Mouse (Mus musculus) midbrain, embryonic 13.5 days (tissue): ENCODE measurements around the gene Ehf. TPM values are rescaled to one million over a fixed set of nuclear protein-coding genes. Genes with fewer than 3 reads are reported as not detected.

ENCODE experiments used
- ATAC-seq: fragments of 200-750 bp; cut with Nextera tagmentation; 2 replicates; pipeline ENCODE4 v1.8.0; 2017; ENCODE audit warnings: mild to moderate bottlenecking, moderate TSS enrichment, moderate library complexity
- H3K27ac ChIP-seq: fragments of 300-500 bp; sonication (generic); 2 replicates; pipeline ENCODE4 v1.5.1; 2015; ENCODE audit warnings: inconsistent platforms, mild to moderate bottlenecking, moderate library complexity
- H3K27me3 ChIP-seq: fragments of 300-500 bp; sonication (generic); 2 replicates; pipeline ENCODE4 v1.6.1; 2015; ENCODE audit warnings: mild to moderate bottlenecking, inconsistent platforms
- H3K36me3 ChIP-seq: fragments of 300-500 bp; sonication (generic); 2 replicates; pipeline ENCODE4 v1.6.1; 2015; ENCODE audit warnings: mild to moderate bottlenecking, inconsistent platforms
- H3K4me1 ChIP-seq: fragments of 300-500 bp; sonication (generic); replicated peaks from 2 replicates; pipeline ENCODE4 v1.6.1; 2015; ENCODE audit warnings: inconsistent platforms
- H3K4me2 ChIP-seq: fragments of 300-500 bp; sonication (generic); replicated peaks from 2 replicates; pipeline ENCODE4 v1.6.1; 2015; ENCODE audit warnings: moderate library complexity, mild to moderate bottlenecking, inconsistent platforms
- H3K4me3 ChIP-seq: fragments of 300-500 bp; sonication (generic); replicated peaks from 2 replicates; pipeline ENCODE4 v1.5.1; 2015; ENCODE audit warnings: mild to moderate bottlenecking, inconsistent platforms
- H3K9ac ChIP-seq: fragments of 300-500 bp; sonication (generic); replicated peaks from 2 replicates; pipeline ENCODE4 v1.6.1; 2015; ENCODE audit warnings: mild to moderate bottlenecking, inconsistent platforms
- H3K9me3 ChIP-seq: fragments of 300-500 bp; sonication (generic); 2 replicates; pipeline ENCODE4 v1.6.1; 2016; ENCODE audit warnings: mild to moderate bottlenecking, inconsistent platforms
- WGBS: fragments of 180-500 bp; shearing (Covaris S2); methylation state at CpG from one replicate; pipeline ENCODE4 v1.1.7; 2015; 5-methylcytosine and 5-hydroxymethylcytosine counted together
- polyA plus RNA-seq: library from polyadenylated mRNA; unstranded; fragments of >200 nt; fragmentation: Nextera tagmentation; extraction: Ambion mirVana; gene quantifications from 2 replicates; pipeline ENCODE4 v1.2.1, GENCODE M21; 2015

The Ehf gene
- polyA plus RNA-seq, 1 experiment from 2014 or later, result 0.15 TPM

DNA sequence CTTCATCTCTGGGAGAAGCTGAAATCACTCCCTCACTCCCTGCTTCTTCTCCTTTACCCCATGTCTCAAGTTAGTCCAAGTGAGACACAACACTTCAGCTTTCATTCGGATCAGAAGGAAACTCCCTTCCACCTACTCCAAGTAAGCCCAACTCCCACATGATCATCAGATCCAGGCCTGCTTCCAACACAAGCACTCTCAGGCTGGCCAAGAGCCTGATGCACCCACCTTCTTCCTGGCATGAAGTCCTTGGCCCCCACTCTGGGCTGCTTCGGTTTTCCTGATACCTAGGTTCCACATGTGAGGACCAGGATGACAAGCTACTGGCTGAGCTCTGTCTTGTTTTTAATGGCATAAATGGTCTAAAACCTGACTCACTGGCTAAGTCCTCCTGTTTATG, 28.3 kb downstream of the Ehf start:
- ATAC-seq, result no peak
- no peaks in the 10 kb centered on the region for H3K36me3 ChIP-seq
- H3K9ac ChIP-seq, result no peak overlapping the region
- no peaks in the 10 kb centered on the region for H3K27me3 ChIP-seq
- H3K4me2 ChIP-seq, result no peak overlapping the region
- no peak overlapping the region for H3K27ac ChIP-seq
- H3K4me1 ChIP-seq, result no peaks in the 10 kb centered on the region
- WGBS, result 96% methylated on average over 2 of the region's 2 CpGs
- H3K9me3 ChIP-seq, result no peaks in the 10 kb centered on the region
- no peak overlapping the region for H3K4me3 ChIP-seq

DNA sequence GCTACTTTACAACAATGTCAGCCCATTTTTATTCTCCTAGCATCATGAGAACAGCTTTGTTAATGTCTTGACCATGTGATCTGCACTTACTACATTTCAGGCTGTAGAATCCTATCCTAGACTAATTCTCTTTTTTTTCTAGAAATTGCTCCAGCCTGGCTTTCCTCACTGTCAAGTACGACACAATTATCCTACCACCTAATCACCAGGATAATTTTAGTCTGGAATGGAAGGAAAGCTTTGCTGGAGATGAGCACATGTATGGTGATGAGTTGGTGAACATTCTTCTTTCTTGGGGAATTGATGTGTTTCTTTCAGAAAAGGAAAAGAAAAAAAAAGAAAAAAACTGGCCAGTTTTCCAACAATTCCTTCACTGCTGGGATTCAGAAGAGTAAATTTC, 28.8 kb downstream of the Ehf start:
- no peak for ATAC-seq
- no peaks in the 10 kb centered on the region for H3K9me3 ChIP-seq
- H3K36me3 ChIP-seq, result no peaks in the 10 kb centered on the region
- 87% methylated on average over 1 of the region's 1 CpGs for WGBS
- H3K27me3 ChIP-seq, result no peaks in the 10 kb centered on the region
- H3K27ac ChIP-seq, result no peak overlapping the region
- H3K4me3 ChIP-seq, result no peak overlapping the region
- no peak overlapping the region for H3K9ac ChIP-seq
- no peak overlapping the region for H3K4me2 ChIP-seq
- no peaks in the 10 kb centered on the region for H3K4me1 ChIP-seq

GRCm38 (mm10) chr2:103271481-103271880, 31.6 kb downstream of the Ehf start:
- no peaks in the 10 kb centered on the region for H3K4me1 ChIP-seq
- 90% methylated on average over 8 of the region's 8 CpGs for WGBS
- H3K27me3 ChIP-seq, result no peaks in the 10 kb centered on the region
- H3K4me2 ChIP-seq, result no peak overlapping the region
- no peak overlapping the region for H3K4me3 ChIP-seq
- no peaks in the 10 kb centered on the region for H3K9me3 ChIP-seq
- no peaks in the 10 kb centered on the region for H3K36me3 ChIP-seq
- H3K9ac ChIP-seq, result no peak overlapping the region
- ATAC-seq, result no peak
- H3K27ac ChIP-seq, result no peak overlapping the region

- Histone ChIP-seq H3K9me3 (no peaks in the 10 kb centered on the region), H3K4me1 (no peaks in the 10 kb centered on the region), H3K9ac (no peak overlapping the region), H3K4me3 (no peak overlapping the region), H3K27me3 (no peaks in the 10 kb centered on the region), H3K27ac (no peak overlapping the region), H3K4me2 (no peak overlapping the region), H3K36me3 (no peaks in the 10 kb centered on the region)
- no peak for ATAC-seq
- WGBS, result 85% methylated on average over 5 of the region's 5 CpGs
Observed at GRCm38 (mm10) chr2:103270556-103271160, 32.4 kb downstream of the Ehf start.

DNA sequence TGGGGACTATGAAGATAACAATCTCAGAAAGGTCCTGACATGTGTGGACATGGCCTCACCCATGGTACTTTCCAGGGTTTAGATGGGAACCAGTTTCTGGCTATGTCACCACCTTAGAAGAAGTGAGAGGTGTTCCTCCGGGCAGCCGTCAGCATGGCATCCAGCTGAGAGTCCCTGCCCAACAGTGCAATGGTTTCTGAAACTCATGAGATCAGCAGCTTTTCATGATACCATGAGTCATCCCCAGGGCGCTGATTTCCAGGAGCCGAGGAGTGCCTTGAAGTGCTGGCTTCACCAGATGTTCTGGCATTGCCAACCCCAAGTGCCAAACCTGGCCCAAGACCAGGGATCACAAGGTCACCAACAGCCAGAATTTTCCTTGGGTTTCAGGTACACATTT, 64.0 kb downstream of the Ehf start:
- Histone ChIP-seq H3K27me3 (no peaks in the 10 kb centered on the region), H3K36me3 (no peaks in the 10 kb centered on the region), H3K27ac (no peak overlapping the region), H3K4me2 (no peak overlapping the region), H3K9ac (no peak overlapping the region), H3K4me3 (no peak overlapping the region), H3K9me3 (no peaks in the 10 kb centered on the region), H3K4me1 (no peaks in the 10 kb centered on the region)
- no peak for ATAC-seq
- WGBS, result 91% methylated on average over 4 of the region's 4 CpGs

- WGBS, result 97% methylated on average over 2 of the region's 2 CpGs
- Histone ChIP-seq H3K36me3 (no peaks in the 10 kb centered on the region), H3K4me2 (no peak overlapping the region), H3K27ac (no peak overlapping the region), H3K9ac (no peak overlapping the region), H3K27me3 (no peaks in the 10 kb centered on the region), H3K4me3 (no peak overlapping the region), H3K9me3 (peaks cover 3% of the 10 kb centered on the region; the same call in 1 of the 2 replicates), H3K4me1 (no peaks in the 10 kb centered on the region)
- no peak for ATAC-seq
Observed at GRCm38 (mm10) chr2:103226781-103227180, 76.3 kb downstream of the Ehf start.

GRCm38 (mm10) chr2:103220871-103221270, 82.2 kb downstream of the Ehf start:
- Histone ChIP-seq H3K36me3 (no peaks in the 10 kb centered on the region), H3K4me1 (no peaks in the 10 kb centered on the region), H3K9me3 (peaks cover 3% of the 10 kb centered on the region; the same call in 1 of the 2 replicates), H3K27ac (no peak overlapping the region), H3K4me2 (no peak overlapping the region), H3K27me3 (no peaks in the 10 kb centered on the region), H3K4me3 (no peak overlapping the region), H3K9ac (no peak overlapping the region)
- ATAC-seq, result no peak
- 88% methylated on average over 2 of the region's 2 CpGs for whole genome bisulfite sequencing

DNA sequence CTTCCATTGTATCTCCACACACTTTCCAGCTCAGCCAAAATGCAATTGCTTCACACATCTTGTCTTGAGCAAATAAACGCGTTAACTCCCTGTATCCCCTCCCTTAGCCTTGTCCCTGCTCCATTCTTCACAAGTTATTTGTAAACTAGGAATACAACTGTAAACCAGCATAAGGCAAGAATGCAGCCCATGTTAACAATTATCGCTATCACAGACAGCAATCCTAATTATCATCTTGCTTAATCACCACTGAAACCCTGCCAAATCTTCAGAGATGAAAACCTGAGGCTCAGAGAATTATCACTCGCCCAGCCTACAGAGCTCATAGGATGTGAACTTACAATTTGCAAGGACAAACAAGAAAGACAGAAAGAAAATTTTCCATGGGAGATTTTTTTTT, 84.8 kb downstream of the Ehf start:
- Histone ChIP-seq H3K27ac (no peak overlapping the region), H3K4me3 (no peak overlapping the region), H3K4me2 (no peak overlapping the region), H3K9ac (no peak overlapping the region), H3K27me3 (no peaks in the 10 kb centered on the region), H3K4me1 (no peaks in the 10 kb centered on the region), H3K36me3 (no peaks in the 10 kb centered on the region), H3K9me3 (peaks cover 3% of the 10 kb centered on the region; the same call in 1 of the 2 replicates)
- no peak for ATAC-seq
- 90% methylated on average over 4 of the region's 4 CpGs for WGBS

DNA sequence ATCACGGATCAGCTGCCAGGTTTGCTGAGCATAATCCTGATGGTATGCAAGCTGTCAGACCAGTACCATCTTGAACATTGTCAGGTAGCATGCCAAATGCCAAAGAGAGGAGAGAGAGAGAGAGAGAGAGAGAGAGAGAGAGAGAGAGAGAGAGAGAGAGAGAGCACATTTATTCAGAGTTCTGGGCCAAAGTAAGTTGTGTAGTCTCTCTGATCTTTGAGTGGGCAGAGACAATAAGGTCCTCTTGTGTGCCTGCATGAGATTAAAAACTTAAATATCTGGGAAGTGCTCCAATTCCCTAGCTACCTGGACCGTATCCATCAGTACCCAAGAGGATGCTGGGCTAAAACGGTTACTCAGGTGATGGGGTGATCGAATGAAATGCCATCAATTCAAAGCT, 87.3 kb downstream of the Ehf start:
- H3K36me3 ChIP-seq, result no peaks in the 10 kb centered on the region
- H3K4me3 ChIP-seq, result no peak overlapping the region
- no peak overlapping the region for H3K9ac ChIP-seq
- no peak overlapping the region for H3K4me2 ChIP-seq
- no peak for ATAC-seq
- no peak overlapping the region for H3K27ac ChIP-seq
- H3K4me1 ChIP-seq, result no peaks in the 10 kb centered on the region
- no peaks in the 10 kb centered on the region for H3K27me3 ChIP-seq
- 87% methylated on average over 4 of the region's 4 CpGs for WGBS
- H3K9me3 ChIP-seq, result no peaks in the 10 kb centered on the region

GRCm38 (mm10) chr2:103214861-103215260, 88.2 kb downstream of the Ehf start:
- 34% methylated on average over 8 of the region's 8 CpGs for WGBS
- H3K27me3 ChIP-seq, result no peaks in the 10 kb centered on the region
- no peaks in the 10 kb centered on the region for H3K4me1 ChIP-seq

GRCm38 (mm10) chr2:103213547-103213946, 89.5 kb downstream of the Ehf start:
- Histone ChIP-seq H3K27ac (no peak overlapping the region), H3K27me3 (no peaks in the 10 kb centered on the region), H3K9ac (no peak overlapping the region), H3K36me3 (no peaks in the 10 kb centered on the region), H3K9me3 (no peaks in the 10 kb centered on the region), H3K4me1 (no peaks in the 10 kb centered on the region), H3K4me3 (no peak overlapping the region), H3K4me2 (no peak overlapping the region)
- 61% methylated on average over 1 of the region's 1 CpGs for WGBS
- ATAC-seq, result no peak

More at GRCm38 (mm10) chr2:103214861-103215260, 88.2 kb downstream of the Ehf start:
- Histone ChIP-seq H3K9ac (no peak overlapping the region), H3K9me3 (no peaks in the 10 kb centered on the region), H3K36me3 (no peaks in the 10 kb centered on the region), H3K27ac (no peak overlapping the region), H3K4me3 (no peak overlapping the region), H3K4me2 (no peak overlapping the region)
- ATAC-seq, result no peak
